Mouse (Mus musculus): Measurements from ENCODE around the gene Kansl2.
"Not testable (repeated sequence)": the region's sequence is repeated elsewhere in the genome, so short reads cannot be mapped to it uniquely, and the experiment has no call there.

The Kansl2 gene

DNA sequence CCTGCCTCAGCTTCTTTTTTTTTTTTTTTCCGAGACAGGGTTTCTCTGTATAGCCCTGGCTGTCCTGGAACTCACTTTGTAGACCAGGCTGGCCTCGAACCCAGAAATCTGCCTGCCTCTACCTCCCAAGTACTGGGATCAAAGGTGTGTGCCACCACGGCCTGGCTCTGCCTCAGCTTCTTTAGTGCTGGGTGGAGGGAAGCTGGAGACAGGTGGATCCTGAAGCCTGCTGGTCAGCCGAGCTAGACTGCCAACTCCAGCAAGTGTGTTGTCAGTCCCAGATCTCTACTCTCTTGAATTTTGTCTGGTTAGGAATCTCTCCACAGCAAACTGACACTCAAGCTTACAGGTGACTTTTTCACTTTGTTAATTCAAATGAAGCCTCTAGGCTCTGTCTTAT lies 1.9 kb upstream of the Kansl2 start:
- no peak for DNase-seq

DNA sequence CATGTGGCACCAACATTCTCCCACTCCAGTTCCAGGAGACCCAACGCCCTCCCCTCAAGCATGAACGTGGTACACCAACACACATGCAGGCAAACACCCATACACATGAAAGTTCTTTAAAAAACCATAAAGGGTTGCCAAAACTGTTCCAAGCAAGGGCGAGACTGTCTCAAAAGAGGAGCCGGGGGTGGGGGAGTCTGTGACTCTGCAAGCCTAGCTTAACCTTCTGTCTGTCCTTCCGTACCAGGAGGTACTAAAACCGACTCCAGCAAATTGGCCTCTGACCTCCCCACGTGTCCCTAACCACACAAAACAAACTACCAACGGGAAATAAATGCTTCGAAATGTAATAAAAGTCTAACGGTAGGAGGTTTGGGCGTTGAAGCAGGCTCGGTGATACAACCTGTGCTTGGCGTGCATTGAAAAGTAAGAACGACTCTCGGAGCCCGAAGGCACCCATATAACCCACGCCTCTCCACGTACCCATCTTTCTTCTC lies 981 bp downstream of the Kansl2 start:
- peak; percentile 26 for DNase-seq

DNA sequence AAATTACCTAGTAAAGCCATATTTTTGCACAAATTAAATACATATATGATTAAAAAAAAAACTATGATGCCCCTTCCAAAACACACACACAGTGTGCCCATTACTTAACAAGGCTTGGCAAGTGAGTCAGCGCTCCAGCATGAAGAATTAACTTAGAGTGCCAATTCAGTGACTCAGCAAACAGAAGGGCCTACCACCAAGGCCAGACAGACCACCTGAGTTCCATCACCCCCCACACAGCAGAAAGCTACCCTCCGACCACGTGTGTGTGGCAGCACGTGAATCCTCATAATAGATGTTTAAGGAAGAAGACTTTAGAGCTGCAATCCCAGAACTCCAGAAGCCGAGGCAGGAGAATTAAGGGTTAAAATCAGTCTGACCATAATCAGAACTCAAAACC lies 1.8 kb downstream of the Kansl2 start:
- DNase-seq: no peak

DNA sequence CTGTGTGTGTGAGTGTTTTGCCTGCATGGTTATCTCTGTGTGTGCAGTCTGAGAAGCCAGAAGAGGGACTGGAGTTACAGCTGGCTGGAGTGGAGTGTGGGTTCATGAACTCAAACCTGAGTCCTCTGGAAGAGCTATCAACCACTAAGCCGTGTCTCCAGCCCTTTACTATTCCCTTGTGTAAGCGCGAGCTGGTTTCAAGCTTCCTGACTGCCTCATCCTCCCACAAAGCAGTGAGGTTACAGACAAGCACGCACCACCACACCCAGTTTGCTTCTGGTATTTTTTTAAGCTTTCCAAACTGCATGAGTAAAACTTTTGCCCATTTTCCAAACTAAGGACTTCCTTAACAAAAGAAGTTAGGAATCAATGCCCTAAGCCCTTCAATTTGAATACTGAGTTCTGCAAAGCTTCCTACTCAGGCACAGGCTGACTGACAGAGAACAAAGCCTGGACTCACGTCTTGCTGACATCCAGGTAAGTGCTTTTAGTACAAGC lies 5.9 kb downstream of the Kansl2 start:
- DNase-seq: no peak

DNA sequence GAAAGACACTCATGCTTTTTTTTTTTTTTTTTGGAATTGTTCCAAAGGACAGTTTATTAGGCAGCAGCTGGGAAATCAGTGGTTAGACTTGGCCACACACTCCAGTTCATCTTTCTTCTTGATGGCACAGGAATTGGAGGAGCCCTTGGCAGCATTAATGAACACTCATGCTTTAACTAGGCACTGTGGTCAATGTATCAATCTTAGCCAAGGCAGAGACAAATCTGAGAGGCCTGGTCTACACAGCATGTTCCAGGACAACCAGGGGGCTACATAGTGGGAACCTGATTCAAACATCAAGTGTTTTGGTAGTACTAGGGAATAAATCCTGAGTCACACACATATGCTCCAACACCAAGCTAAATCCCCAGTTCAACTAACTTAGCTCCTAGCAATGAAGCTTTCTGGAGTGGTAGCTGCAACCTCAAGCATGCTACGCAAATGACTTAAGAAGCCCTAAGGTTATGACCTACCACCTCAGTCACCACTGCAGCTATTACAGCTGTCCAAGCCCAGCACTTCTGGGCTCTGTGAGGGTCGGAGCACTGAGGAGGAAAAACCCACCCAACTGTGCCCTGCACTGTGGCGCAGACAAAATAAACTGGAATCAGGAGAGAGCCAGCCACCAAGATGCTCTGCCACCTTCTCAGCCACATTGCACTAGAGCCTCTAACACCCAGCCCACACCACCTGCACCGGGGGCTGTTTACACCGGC lies 6.8 kb downstream of the Kansl2 start:
- DNase-seq: no peak

DNA sequence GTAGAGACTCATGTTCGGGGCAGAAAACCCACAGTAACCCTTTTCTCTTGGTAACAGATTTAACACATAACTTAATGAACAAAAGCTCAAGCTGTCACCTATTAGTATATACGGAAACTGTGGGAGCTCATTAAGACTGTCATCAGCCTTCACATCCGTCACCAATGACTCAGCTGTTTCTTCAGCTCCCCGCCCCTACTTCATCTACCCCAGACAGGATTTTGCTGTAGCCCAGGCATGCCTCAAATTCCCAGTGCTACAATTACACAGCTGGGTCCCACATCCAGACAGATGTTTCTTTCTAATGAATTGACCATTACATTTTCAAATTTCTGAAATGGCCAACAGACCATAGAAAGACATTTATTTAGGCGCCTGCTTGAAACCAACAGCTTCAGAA lies 8.0 kb downstream of the Kansl2 start:
- no peak for DNase-seq

DNA sequence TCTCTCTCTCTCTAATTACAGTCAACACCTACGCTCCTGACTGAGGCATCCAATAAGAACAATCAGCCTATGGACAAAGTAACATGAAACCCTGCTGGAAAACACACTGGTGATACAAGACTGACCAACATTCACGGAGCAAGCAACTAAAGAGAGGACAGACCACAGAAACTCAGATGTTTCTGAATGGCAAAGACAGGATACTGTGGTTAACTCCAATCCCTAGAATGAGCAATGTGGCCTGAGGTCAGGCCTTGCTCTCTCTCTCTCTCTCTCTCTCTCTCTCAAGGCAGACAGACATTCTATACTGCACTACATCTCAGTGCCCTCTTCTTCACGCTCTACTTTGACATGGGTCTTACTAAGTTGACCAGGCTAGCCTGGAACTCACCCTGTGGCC lies 12.8 kb downstream of the Kansl2 start:
- DNase-seq: no peak

DNA sequence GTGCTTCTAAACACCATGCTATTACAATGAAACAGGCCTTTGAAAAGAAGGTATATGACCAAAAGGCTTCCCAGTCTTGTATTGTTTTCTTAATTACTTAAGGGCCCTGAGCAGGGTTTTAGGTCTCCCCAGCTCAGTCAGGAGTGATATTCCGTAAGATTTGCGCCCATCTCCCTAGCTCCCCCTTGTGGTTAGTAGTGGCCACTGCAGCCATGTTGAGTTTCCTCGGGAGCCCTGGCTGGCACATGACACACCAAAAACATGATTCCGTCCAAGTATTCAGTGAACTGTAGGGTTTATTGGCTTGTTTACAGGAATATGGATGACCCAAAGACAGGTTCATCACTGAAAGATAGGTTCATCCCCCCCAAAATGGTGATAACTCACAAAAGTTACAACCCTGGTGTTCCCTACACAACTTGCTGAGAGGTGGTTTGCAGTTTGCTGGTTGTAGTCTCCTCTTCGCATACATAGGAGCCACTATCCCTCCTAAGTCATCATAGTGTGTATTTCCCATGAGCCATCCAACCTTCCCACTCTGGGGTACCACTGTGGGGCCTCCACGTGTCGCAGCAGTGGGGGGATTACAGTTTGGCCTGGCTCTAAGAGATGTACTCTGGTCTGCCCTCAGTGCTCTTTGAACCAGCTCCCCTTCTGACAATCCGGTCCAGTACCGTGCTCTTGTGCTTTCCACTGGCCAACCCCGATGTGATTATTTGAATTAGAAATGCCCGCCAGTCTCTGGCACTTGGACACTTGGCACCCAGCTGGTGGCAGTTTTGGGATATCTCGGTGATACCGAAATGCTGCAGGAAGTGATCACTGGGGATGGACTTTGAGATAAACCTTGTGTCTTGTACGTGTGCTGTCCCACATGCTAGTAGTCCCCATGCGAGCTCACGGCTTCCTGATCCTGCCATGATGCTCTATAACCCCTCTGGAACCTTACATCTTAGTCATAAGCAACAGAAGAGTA lies 16.4 kb downstream of the Kansl2 start:
- peak; percentile 71 for DNase-seq

DNA sequence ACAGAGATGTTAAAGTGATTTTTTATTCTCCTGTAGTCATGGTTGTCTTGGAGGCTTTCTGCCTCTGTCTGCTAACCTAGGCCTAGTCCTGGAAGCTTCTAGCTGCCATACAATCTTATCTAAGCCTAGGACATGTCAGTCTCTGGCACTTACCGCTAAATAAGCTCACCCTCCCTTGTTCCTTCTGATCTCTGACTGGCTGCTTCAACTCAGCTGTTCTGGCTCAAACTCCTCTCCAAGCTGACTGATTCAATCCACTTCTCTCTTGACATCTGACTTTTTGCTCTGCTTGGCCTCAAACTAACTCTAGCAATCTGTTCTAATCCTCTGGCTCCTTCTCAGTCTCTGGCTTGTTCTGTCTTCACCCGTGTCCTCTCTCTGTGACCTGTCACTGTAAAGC lies 19.2 kb downstream of the Kansl2 start:
- DNase-seq: not testable (repeated sequence)

DNA sequence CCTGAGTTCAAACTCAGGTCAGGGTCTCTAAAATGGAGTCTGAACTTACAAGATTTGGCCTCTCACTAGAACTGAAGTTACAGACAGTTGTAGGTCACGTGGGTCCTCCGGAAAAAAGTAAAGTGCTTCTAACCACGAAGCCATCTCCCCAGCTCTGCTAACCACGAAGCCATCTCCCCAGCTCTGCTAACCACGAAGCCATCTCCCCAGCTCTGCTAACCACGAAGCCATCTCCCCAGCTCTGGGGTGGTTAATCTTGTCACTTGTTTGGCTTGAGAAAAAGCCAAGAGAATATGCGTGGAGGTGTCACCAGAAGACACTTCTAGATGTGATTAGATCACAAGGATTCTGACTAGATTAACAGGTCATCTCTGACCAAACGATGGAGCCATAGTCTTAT lies 19.9 kb downstream of the Kansl2 start:
- DNase-seq: peak; percentile 73

DNA sequence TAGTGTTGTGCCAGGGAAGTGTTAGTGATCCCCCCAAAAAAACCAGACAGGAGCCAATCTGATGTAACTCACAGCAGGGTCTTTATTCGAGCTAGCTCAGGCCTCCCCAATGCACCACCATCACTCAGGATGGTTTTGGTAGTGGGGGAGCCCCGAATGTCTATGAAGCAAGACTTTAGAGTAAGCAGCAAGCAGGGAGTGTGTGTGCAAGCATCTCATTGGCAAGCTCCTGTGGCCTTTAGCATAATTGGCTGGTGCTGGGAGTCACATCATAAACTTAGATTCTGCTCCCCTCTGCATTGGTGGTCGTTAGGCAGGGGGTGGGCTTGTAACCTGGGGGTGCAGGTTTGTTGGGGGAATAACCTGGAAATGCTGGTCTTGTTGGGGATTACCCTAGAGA lies 20.4 kb downstream of the Kansl2 start:
- DNase-seq: not testable (repeated sequence)

DNA sequence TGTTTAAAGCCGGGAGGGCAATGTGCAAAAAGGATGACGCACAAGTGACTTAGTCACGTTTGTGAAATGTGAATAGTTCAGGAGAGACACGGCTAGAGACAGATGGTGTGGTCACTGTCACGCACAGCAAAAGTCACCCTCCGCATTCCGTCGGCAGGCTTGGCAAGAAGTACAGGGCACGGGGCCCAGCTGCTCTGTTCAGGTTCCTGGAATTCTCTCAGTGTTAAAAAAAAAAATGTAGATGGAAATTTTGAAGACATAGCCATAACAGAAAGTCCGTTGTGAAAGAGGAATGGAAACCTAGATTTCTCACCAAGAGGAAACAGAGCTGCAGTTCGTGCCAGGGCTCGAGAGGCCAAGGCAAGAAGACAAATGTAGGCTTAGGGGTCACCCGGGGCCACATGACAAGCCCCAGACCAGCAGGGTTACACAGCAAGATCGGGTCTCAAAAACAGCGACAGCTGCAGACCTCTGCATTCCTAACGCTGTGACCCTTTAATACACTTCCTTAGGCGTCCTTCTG lies 21.2 kb downstream of the Kansl2 start:
- DNase-seq: no peak

DNA sequence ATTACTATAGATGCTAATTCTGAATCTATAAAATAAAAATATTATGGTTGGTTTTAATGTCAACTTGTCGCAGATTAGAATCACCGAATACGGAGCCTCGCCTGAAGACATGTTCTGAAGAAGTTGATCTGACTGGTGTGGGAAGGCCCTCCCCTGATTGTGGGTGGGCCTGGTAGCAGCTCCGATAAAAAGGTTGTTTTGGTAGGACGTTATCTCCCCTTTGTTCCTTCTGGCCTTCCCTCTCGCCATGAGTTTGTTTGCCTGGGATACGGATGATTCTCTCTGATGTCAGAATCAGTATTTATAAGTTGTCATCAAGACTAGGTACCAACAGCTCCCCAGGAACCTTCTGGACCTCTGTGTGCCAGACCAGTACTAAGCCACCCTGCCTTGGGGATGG lies 21.8 kb downstream of the Kansl2 start:
- no peak for DNase-seq

DNA sequence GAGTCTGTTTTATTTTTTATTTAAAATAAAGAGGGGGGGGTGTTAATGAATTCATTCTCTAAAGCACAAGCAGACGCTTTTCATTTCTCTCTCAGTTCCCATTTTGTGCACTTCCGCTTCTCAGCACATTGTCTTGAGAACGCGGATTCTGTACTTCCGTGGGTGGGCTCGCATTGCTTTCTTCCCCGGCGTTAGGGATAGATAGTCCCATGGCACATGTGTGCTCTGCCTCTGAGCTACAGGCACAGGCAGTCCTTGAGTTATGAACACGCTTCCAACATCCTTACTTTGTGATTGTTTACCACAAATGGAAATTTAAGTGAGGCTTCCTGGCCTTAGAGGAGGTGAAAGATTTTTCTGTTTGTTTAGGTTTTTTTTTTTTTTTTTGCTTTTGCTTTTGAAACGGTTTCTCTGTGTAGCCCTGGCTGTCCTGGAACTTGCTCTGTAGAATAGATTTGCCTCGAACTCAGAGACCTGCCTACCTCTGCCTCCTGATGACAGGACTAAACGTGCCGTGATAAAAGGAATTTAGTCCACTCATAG lies 22.6 kb downstream of the Kansl2 start:
- peak; percentile 70 for DNase-seq

DNA sequence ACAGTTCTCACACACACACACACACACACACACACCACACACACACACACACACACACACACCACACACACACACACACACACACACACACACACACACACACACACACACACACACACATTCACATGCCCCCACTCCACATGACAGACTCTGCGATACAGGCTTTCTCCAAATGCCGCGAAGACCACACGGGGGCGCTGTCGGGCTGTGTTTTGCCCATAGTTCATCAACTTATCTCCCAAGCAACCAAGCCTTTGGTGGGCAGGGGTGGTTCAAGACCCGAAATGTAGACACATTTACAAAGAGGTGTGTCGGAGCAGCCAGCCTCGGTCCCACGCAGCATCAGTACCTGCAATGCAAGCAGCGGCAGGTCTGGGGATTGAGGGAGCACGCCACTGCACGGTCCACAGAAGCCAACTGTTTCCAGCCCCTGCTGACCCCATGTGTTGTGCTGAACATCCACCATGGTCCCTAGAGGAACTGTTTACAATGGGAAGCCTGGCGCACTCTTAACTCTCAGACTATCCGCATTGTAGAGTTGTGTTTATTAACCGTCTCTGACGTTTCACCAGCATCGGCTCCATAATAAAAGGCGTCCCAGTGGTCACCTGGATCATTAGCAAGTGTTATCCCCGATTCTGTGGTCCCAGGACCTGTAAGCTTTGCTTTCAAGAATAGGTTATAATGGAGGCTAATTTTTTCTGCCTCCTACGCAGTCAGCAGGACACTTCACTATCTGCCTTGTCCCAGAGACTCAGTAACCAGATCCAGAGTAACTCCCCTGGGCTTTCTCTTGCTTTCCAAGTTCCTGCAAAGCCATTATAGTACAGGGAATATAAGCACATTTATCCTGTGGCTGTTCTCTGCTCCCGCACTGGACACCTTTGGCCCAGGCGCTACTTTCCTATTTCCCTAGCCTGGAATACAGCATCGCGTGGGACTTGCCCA lies 23.4 kb downstream of the Kansl2 start:
- peak; percentile 90 for DNase-seq

DNA sequence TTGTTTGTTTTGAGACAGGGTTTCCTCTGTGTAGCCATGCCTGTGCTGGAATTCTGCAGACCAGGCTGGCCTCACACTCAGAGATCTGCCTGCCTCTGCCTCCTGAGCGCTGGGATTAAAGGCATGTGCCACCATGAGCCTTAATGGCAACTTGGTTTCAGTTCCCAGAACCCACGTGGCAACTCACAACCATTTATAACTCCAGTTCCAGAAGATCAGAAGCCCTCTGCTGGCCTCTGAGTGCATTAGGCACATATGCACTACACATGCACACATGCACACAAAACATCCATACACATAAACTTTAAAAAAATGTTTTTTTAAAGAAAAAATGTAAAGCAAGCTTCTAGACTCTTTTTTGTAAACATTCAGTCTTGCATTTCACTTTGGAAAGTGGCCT lies 24.7 kb downstream of the Kansl2 start:
- DNase-seq: no peak

DNA sequence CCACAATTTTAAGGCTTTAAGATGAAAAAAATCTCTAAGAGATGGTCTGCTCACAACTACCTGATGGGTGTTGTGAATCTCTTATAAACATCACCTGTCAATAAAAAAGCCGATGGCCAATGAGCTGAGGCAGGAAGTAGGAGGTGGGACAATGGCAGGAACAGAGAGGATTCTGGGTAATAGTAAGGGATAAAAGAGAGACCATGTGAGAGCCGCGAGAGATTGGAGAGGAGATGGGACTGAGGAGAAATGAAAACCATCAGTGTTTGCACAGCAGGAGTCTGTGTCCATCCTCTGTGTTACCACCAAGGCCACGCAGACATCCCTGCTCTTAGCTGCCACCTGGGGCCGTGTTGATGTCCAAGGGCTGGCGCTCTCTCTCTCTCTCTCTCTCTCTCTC lies 26.7 kb downstream of the Kansl2 start:
- DNase-seq: no peak

DNA sequence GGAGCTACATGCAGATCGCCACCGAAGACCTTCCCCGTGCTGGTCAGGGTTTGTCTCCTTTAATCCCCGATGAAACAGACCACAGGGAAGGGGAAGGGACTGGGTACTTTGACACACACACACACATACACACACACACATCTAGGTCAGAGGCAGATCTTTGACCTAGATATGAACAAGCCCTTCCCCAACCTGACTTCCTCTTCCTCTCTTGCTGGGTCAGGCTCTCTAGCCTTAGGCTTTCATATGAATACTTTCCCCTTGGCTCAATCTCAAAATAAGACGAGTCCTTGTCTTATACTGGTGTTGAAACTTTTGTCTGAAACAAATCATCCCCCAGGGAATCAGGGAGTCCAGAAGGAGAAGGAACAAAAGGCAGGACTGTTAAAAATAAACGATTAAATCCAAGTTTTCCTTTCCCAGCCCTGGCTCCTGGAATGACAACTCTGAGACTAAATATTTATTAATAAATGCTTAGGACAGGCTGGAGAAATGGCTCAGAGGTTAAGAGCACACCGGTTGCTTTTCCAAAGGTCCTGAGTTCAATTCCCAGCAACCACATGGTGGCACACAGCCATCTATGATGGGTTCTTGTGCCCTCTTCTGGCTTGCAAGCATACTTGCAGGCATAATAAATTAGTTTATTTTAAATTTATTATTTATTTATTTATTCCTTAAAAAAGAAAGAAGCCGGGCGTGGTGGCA lies 27.7 kb downstream of the Kansl2 start:
- DNase-seq: peak; percentile 56

DNA sequence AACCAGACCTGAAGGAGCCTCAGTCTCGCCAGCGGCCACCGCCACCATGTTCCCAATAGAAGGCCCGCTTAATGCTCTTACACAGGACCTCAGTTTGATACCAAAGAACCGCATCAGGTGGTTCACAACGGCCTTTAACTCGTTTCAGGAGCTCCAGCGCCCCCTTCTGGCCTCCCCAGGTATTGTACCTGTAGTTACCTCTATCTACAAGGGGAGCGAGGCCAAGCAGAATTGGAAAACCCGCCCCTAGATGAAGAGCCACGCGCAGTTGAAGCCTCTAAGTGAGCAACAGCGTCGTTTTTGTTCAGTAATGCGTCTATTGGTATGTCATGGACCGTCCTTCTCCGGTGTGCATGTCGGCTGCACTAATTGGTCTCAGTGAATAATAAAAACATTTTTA lies 29.6 kb downstream of the Kansl2 start:
- DNase-seq: peak; percentile 89

DNA sequence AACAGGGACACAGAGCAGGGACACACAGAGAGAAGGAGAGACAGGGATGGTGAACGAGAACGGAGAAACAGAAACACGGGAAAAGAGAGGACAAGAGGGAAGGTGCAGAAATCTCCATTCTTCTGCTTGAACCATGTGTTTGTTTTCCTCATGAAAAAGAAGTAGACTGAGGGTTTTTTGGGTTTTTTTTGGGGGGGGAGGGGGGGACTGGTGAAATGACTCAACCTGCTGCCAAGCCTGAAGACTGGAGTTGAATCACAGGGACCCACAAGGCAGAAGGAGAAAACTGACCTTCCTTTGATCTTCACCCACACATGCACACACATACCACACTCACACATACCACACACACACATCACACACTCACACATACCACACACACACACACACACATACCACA lies 30.7 kb downstream of the Kansl2 start:
- DNase-seq: no peak

DNA sequence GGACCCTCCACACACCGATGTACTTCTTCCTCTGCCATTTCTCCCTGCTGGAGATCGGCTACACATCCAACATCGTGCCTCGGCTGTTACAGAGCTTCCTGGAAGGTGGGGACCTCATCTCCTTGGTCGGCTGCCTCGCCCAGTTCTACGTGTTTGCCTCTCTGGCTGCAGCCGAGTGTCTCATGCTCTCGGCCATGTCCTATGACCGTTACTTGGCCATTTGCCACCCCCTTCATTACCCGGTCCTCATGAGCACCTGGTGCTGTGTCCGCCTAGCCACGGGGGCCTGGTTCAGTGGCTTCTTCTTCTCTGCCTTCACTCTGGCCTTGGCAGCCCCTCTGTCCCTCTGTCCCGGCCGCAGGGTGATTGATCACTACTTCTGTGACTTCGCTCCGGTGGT lies 36.4 kb downstream of the Kansl2 start:
- DNase-seq: no peak
